Mouse (Mus musculus) left cerebral cortex, adult 2 months (tissue): ENCODE results near the gene Usf2. TPM values are rescaled to one million over a fixed set of nuclear protein-coding genes. Genes with fewer than 3 reads are reported as not detected.

ENCODE experiments used
- DNase-seq, 2 experiments: peaks; one replicate each; pipeline ENCODE4 v3.0.0; 2021 to 2022; ENCODE audit warnings: low spot score in 2 of 2, mixed read lengths in 1 of 2; ENCODE audit errors: extremely low spot score in 1 of 2
- H3K27ac ChIP-seq: fragments of 200-600 bp; 2 replicates; pipeline ENCODE4 v1.8.1; 2022
- H3K4me3 ChIP-seq: fragments of 200-600 bp; 2 replicates; pipeline ENCODE4 v1.8.1; 2022
- CTCF ChIP-seq: fragments of 200-600 bp; IDR thresholded peaks from 2 replicates; pipeline ENCODE4 v1.8.1; 2022; ENCODE audit warnings: antibody characterized with exemption, mild to moderate bottlenecking, moderate library complexity
- intact Hi-C: fragments of 180-260 bp; cut with DNase I; formaldehyde crosslinking; loops from one replicate; pipeline ENCODE4 v1.15.1; 2025
- total RNA-seq, 2 experiments: library from RNA; stranded (reverse); gene quantifications; 2 replicates each; pipeline ENCODE4 v1.2.3; 2021

The Usf2 gene
- total RNA-seq, 2 experiments from 2014 or later = 131 to 134 TPM

GRCm38 (mm10) chr7:30972426-30973250 lies 16.0 kb upstream of the Usf2 start:
- Histone ChIP-seq H3K27ac (peak overlapping the region; percentile 63), H3K4me3 (peak overlapping the region; percentile 40)
- DNase-seq = no peak
- no peak for TF ChIP-seq CTCF
- intact Hi-C loops = loop anchor here (5.0 kb wide), 1 partner anchor 80 kb away; the partner anchor contains the start of gene Fxyd7

- intact Hi-C loops = loop anchor here (5.0 kb wide), 1 partner anchor 80 kb away; the partner anchor contains the start of gene Fxyd7
Measured at GRCm38 (mm10) chr7:30971901-30972300, 15.3 kb upstream of the Usf2 start.

GRCm38 (mm10) chr7:30969174-30969573 lies 12.6 kb upstream of the Usf2 start:
- no peak for DNase-seq
- H3K27ac ChIP-seq = peak overlapping the region; percentile 55; the same call in 1 of the 2 replicates

More at GRCm38 (mm10) chr7:30971901-30972300, 15.3 kb upstream of the Usf2 start:
- DNase-seq = no peak
- no peak overlapping the region for H3K27ac ChIP-seq
- TF ChIP-seq CTCF = no peak
- peak overlapping the region; percentile 40; the same call in 1 of the 2 replicates for H3K4me3 ChIP-seq

DNA sequence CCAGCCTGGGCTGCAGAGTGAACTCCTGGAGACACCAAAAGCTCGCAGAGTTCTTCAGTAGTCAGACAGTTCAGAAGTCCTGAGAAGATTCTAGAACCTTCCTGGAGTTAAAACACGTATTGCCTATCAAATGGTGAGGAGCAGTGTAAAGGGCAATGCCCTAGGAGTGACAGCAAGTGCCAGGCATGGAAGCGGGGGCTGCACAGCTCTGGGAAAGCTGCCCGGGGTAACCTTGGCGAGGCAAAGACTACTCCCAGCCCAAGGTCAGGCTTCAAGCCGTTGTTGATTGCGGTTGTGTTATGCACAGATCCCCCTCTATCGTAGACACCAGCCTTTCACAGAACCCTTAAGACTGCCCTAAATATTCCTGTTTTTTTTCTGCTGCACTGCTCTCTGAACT lies 12.0 kb upstream of the Usf2 start:
- TF ChIP-seq CTCF = no peak
- DNase-seq = no peak
- intact Hi-C loops = loop anchor here (5.0 kb wide), 1 partner anchor 64 kb away; no protein-coding TSS in a partner anchor
- H3K27ac ChIP-seq = peak overlapping the region; percentile 55; the same call in 1 of the 2 replicates
- H3K4me3 ChIP-seq = no peak overlapping the region

More at GRCm38 (mm10) chr7:30969174-30969573, 12.6 kb upstream of the Usf2 start:
- intact Hi-C loops = loop anchor here (5.0 kb wide), 1 partner anchor 63 kb away; no protein-coding TSS in a partner anchor
- H3K4me3 ChIP-seq = no peak overlapping the region
- no peak for TF ChIP-seq CTCF

- intact Hi-C loops = loop anchor here (5.0 kb wide), 1 partner anchor 66 kb away; no protein-coding TSS in a partner anchor
- Histone ChIP-seq H3K4me3 (no peak overlapping the region), H3K27ac (no peak overlapping the region)
- no peak for TF ChIP-seq CTCF
- no peak for DNase-seq
Measured at GRCm38 (mm10) chr7:30966657-30967056, 10.1 kb upstream of the Usf2 start.

DNA sequence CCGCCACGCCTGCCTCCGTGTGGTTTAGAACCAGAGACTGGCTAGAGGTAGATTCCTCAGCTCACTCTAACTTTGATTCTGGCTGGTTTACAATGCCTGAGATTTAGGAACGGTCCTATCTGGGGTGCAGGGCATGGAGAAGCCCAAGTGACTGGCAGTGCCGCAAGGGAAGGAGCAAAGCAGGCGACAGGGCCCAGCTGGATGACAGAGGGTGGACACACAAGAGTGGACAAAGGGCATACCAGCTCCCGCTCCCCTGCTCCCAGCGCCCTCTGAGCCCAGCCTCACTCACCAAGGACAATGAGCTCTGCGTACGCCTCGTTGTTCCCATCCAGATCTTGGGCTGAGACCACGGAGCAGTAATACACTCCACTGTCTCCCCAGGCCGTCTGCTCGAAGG lies 9.1 kb upstream of the Usf2 start:
- TF ChIP-seq CTCF = no peak
- intact Hi-C loops = loop anchor here (5.0 kb wide), 1 partner anchor 67 kb away; no protein-coding TSS in a partner anchor
- Histone ChIP-seq H3K4me3 (no peak overlapping the region), H3K27ac (no peak overlapping the region)
- DNase-seq = no peak

DNA sequence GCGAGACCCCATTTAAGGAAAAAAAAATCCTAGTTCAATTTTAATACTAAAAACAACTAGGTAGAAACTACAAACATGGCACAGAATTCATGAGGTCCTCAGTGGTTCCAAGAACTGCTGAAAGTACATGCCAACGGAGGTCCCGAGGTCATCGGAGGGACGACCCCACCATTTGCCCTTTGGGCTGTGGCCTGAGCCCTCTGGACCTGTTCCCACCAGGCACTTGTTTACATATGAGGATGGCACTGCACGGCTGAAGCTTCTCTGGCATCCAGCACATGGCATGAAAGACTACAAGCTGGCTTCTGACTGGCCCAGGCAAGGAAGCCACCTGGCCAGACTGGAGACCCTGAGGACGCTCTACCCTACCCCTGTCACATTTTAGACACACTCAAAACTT lies 7.8 kb upstream of the Usf2 start:
- Histone ChIP-seq H3K4me3 (no peak overlapping the region), H3K27ac (no peak overlapping the region)
- no peak for TF ChIP-seq CTCF
- no peak for DNase-seq
- intact Hi-C loops = no loop called here

DNA sequence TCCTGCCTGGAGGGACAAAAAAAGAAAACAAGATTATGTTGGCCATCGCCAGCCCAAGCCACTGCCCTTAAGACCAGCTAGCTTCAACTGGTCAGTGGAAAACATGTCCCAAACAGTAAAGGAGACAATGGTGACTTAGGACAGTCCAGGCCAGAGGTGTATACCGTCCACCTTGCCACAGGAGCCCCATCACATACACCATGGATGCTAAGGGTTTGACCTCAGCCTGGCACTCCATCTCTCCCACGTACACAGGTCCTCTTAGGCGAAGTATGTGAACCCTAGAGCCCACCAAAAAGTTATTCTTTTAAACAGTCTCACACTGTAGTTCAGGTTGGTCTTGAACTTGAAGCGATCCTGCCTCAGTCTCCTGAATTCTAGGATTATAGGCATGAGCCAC lies 6.3 kb upstream of the Usf2 start:
- Histone ChIP-seq H3K27ac (no peak overlapping the region), H3K4me3 (no peak overlapping the region)
- intact Hi-C loops = no loop called here
- no peak for TF ChIP-seq CTCF
- no peak for DNase-seq

DNA sequence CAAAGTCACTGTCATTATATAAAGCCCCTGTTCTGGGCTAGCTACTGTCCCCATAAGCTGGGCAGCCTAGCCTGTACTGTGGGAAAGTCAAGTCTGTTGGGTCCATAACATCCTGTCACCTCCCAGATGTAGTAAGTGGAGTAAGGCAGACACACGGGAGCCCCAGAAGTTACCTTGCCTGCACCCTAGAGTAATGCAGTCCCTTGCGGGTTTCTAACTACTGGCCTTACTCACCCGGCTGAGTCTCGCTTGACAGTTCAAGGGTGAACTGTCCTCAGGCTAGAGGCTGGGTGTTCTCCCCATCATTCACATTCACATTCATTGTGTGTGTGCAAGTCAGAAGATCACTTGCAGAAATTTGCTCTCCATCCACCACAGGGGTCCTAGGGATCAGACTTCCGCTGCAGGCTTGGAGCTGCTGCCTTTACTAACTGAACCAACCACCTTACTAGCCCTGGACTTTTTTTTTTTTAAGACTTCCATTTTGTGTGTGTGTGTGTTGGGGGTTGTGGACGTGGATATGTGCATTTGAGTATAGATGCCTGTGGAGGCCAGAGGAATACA lies 3.3 kb upstream of the Usf2 start:
- no peak for TF ChIP-seq CTCF
- H3K4me3 ChIP-seq = no peak overlapping the region
- no peak overlapping the region for H3K27ac ChIP-seq
- no peak for DNase-seq
- intact Hi-C loops = loop anchor here (5.0 kb wide), 2 partner anchors 137 to 373 kb away; partner anchors contain the start of gene Kmt2b

GRCm38 (mm10) chr7:30958866-30959487 lies 2.4 kb upstream of the Usf2 start:
- Histone ChIP-seq H3K4me3 (no peak overlapping the region), H3K27ac (no peak overlapping the region)
- intact Hi-C loops = loop anchor here (5.0 kb wide), 2 partner anchors 138 to 372 kb away; partner anchors contain the start of gene Kmt2b
- no peak for TF ChIP-seq CTCF
- no peak for DNase-seq

- peak overlapping the region; percentile 100 for H3K27ac ChIP-seq
- intact Hi-C loops = loop anchor here (5.0 kb wide), 2 partner anchors 139 to 371 kb away; partner anchors contain the start of gene Kmt2b
- H3K4me3 ChIP-seq = peak overlapping the region; percentile 75
- DNase-seq = no peak
- no peak for TF ChIP-seq CTCF
Measured at GRCm38 (mm10) chr7:30958109-30958865, 1.7 kb upstream of the Usf2 start.
